Mouse (Mus musculus): Measurements from ENCODE around the gene Marveld1.

GRCm38 (mm10) chr19:42125501-42126218 is 21.5 kb upstream of the Marveld1 start:
- TF ChIP-seq CTCF (IDR thresholded peaks at IDR 0.05; ENCODE audit: borderline replicate concordance, insufficient read depth, low read depth, low read length) (no peak), POLR2A (IDR thresholded peaks at IDR 0.05; ENCODE audit: borderline replicate concordance, insufficient read depth, low read length) (no peak)

Measured in cerebellum, adult 2 months (tissue).